Mouse (Mus musculus) midbrain, embryonic 15.5 days (tissue): ENCODE data around the gene Eci1. TPM values are rescaled to one million over a fixed set of nuclear protein-coding genes. Genes with fewer than 3 reads are reported as not detected.
"Not testable (repeated sequence)": the region's sequence is repeated elsewhere in the genome, so short reads cannot be mapped to it uniquely, and the experiment has no call there.

Source experiments
- ATAC-seq: fragments of 200-750 bp; cut with Nextera tagmentation; replicated peaks from 2 replicates; pipeline ENCODE4 v1.8.0; 2017; ENCODE audit warnings: moderate TSS enrichment
- H3K27ac ChIP-seq: fragments of 300-500 bp; sonication (generic); 2 replicates; pipeline ENCODE4 v1.5.1; 2015; ENCODE audit warnings: mild to moderate bottlenecking, inconsistent platforms
- H3K27me3 ChIP-seq: fragments of 300-500 bp; sonication (generic); replicated peaks from 2 replicates; pipeline ENCODE4 v1.6.1; 2015; ENCODE audit warnings: inconsistent platforms
- H3K36me3 ChIP-seq: fragments of 300-500 bp; sonication (generic); replicated peaks from 2 replicates; pipeline ENCODE4 v1.6.1; 2015; ENCODE audit warnings: inconsistent platforms
- H3K4me1 ChIP-seq: fragments of 300-500 bp; sonication (generic); 2 replicates; pipeline ENCODE4 v1.6.1; 2015; ENCODE audit warnings: inconsistent platforms
- H3K4me2 ChIP-seq: fragments of 300-500 bp; sonication (generic); 2 replicates; pipeline ENCODE4 v1.6.1; 2015; ENCODE audit warnings: inconsistent platforms, mild to moderate bottlenecking, moderate library complexity
- H3K4me3 ChIP-seq: fragments of 300-500 bp; sonication (generic); 2 replicates; pipeline ENCODE4 v1.5.1; 2015; ENCODE audit warnings: mild to moderate bottlenecking, inconsistent platforms
- H3K9ac ChIP-seq: fragments of 300-500 bp; sonication (generic); 2 replicates; pipeline ENCODE4 v1.6.1; 2015; ENCODE audit warnings: mild to moderate bottlenecking, inconsistent platforms
- H3K9me3 ChIP-seq: fragments of 300-500 bp; sonication (generic); 2 replicates; pipeline ENCODE4 v1.6.1; 2016; ENCODE audit warnings: inconsistent platforms
- WGBS: fragments of 180-500 bp; shearing (Covaris S2); methylation state at CpG from one replicate; pipeline ENCODE4 v1.1.7; 2015; ENCODE audit warnings: mixed read lengths; 5-methylcytosine and 5-hydroxymethylcytosine counted together
- polyA plus RNA-seq: library from polyadenylated mRNA; unstranded; fragments of >200 nt; fragmentation: Nextera tagmentation; extraction: Ambion mirVana; gene quantifications from 2 replicates; pipeline ENCODE4 v1.2.1, GENCODE M21; 2015

Eci1 gene
- polyA plus RNA-seq, 1 experiment from 2014 or later: 36.4 TPM

GRCm38 (mm10) chr17:24415011-24415410, 11.4 kb upstream of the Eci1 start:
- Histone ChIP-seq H3K9ac (peak overlapping the region; percentile 73), H3K27ac (peak overlapping the region; percentile 88), H3K36me3 (peaks cover 18% of the 10 kb centered on the region), H3K9me3 (no peaks in the 10 kb centered on the region), H3K27me3 (no peaks in the 10 kb centered on the region), H3K4me3 (peak overlapping the region; percentile 72), H3K4me2 (peak overlapping the region; percentile 86), H3K4me1 (peaks cover 22% of the 10 kb centered on the region)
- ATAC-seq: peak; percentile 7; the same call in 1 of the 2 replicates
- under 1% methylated on average over 21 of the region's 21 CpGs for WGBS

- Histone ChIP-seq H3K27me3 (no peaks in the 10 kb centered on the region), H3K36me3 (peaks cover 26% of the 10 kb centered on the region), H3K4me1 (peaks cover 22% of the 10 kb centered on the region), H3K9me3 (no peaks in the 10 kb centered on the region), H3K9ac (0 out of 2 replicates have a peak overlapping the region, but pooled peaks have one; percentile 73), H3K27ac (no peak overlapping the region), H3K4me3 (peak overlapping the region; percentile 72), H3K4me2 (peak overlapping the region; percentile 86)
- no peak for ATAC-seq
- 84% methylated on average over 3 of the region's 3 CpGs for WGBS
These were observed 10.3 kb upstream of the Eci1 start for GRCm38 (mm10) chr17:24416051-24416652.

- peaks cover 60% of the 10 kb centered on the region for H3K36me3 ChIP-seq
- ATAC-seq: no peak
- H3K4me1 ChIP-seq: peaks cover 13% of the 10 kb centered on the region
- H3K27ac ChIP-seq: no peak overlapping the region
- no peak overlapping the region for H3K9ac ChIP-seq
- no peaks in the 10 kb centered on the region for H3K9me3 ChIP-seq
- no peak overlapping the region for H3K4me3 ChIP-seq
- 94% methylated on average over 4 of the region's 4 CpGs for WGBS
- H3K4me2 ChIP-seq: no peak overlapping the region
- H3K27me3 ChIP-seq: no peaks in the 10 kb centered on the region
These were observed 3.3 kb upstream of the Eci1 start for GRCm38 (mm10) chr17:24423114-24423513.

- Histone ChIP-seq H3K9ac (no peak overlapping the region), H3K27me3 (no peaks in the 10 kb centered on the region), H3K4me1 (peaks cover 13% of the 10 kb centered on the region), H3K36me3 (peaks cover 49% of the 10 kb centered on the region), H3K4me2 (no peak overlapping the region), H3K4me3 (no peak overlapping the region), H3K9me3 (no peaks in the 10 kb centered on the region), H3K27ac (no peak overlapping the region)
- no peak for ATAC-seq
- WGBS: 93% methylated on average over 5 of the region's 5 CpGs
These were observed 2.0 kb upstream of the Eci1 start for GRCm38 (mm10) chr17:24424489-24424888.

- H3K9me3 ChIP-seq, H3K9ac ChIP-seq, H3K4me2 ChIP-seq, H3K27me3 ChIP-seq, H3K27ac ChIP-seq, H3K4me3 ChIP-seq, ATAC-seq: not testable (repeated sequence)
- 99% methylated on average over 6 of the region's 8 CpGs for WGBS
- Histone ChIP-seq H3K36me3 (peaks cover 42% of the 10 kb centered on the region), H3K4me1 (peaks cover 13% of the 10 kb centered on the region)
These were observed 1.1 kb upstream of the Eci1 start for GRCm38 (mm10) chr17:24425326-24425725.

- peak overlapping the region; percentile 64 for H3K4me2 ChIP-seq
- 90% methylated on average over 7 of the region's 7 CpGs for WGBS
- H3K27me3 ChIP-seq: no peaks in the 10 kb centered on the region
- no peaks in the 10 kb centered on the region for H3K9me3 ChIP-seq
- no peak for ATAC-seq
- peak overlapping the region; percentile 59; the same call in 1 of the 2 replicates for H3K4me3 ChIP-seq
- peak overlapping the region; percentile 93 for H3K27ac ChIP-seq
- H3K9ac ChIP-seq: no peak overlapping the region
- H3K36me3 ChIP-seq: peaks cover 36% of the 10 kb centered on the region
- H3K4me1 ChIP-seq: peaks cover 13% of the 10 kb centered on the region
These were observed 536 bp upstream of the Eci1 start for GRCm38 (mm10) chr17:24425905-24426304.

- Histone ChIP-seq H3K4me1 (peaks cover 13% of the 10 kb centered on the region), H3K36me3 (peaks cover 26% of the 10 kb centered on the region), H3K9ac (peak overlapping the region; percentile 84; the same call in 1 of the 2 replicates), H3K9me3 (no peaks in the 10 kb centered on the region), H3K4me3 (peak overlapping the region; percentile 59), H3K4me2 (peak overlapping the region; percentile 64), H3K27ac (peak overlapping the region; percentile 93), H3K27me3 (no peaks in the 10 kb centered on the region)
- ATAC-seq: no peak
- WGBS: 6% methylated on average over 8 of the region's 8 CpGs
These were observed 723 bp downstream of the Eci1 start for GRCm38 (mm10) chr17:24427170-24427557.

GRCm38 (mm10) chr17:24429201-24429983, 3.0 kb downstream of the Eci1 start:
- Histone ChIP-seq H3K4me3 (no peak overlapping the region), H3K9me3 (no peaks in the 10 kb centered on the region), H3K9ac (no peak overlapping the region), H3K36me3 (peaks cover 8% of the 10 kb centered on the region; the same call in 1 of the 2 replicates), H3K27ac (no peak overlapping the region; the same call in 1 of the 2 replicates), H3K27me3 (no peaks in the 10 kb centered on the region), H3K4me1 (peaks cover 13% of the 10 kb centered on the region), H3K4me2 (no peak overlapping the region)
- ATAC-seq: no peak
- WGBS: 77% methylated on average over 14 of the region's 14 CpGs

- no peak; the same call in 1 of the 2 replicates for ATAC-seq
- Histone ChIP-seq H3K9me3 (no peaks in the 10 kb centered on the region), H3K4me1 (no peaks in the 10 kb centered on the region), H3K36me3 (peaks cover 20% of the 10 kb centered on the region), H3K27ac (no peak overlapping the region), H3K9ac (no peak overlapping the region), H3K27me3 (no peaks in the 10 kb centered on the region), H3K4me2 (no peak overlapping the region), H3K4me3 (no peak overlapping the region)
- 75% methylated on average over 5 of the region's 5 CpGs for WGBS
These were observed 10.6 kb downstream of the Eci1 start for GRCm38 (mm10) chr17:24437016-24437415.

GRCm38 (mm10) chr17:24440377-24440776, 13.9 kb downstream of the Eci1 start:
- no peak for ATAC-seq
- H3K27me3 ChIP-seq: no peaks in the 10 kb centered on the region
- no peak overlapping the region for H3K4me3 ChIP-seq
- no peak overlapping the region for H3K4me2 ChIP-seq
- H3K27ac ChIP-seq: no peak overlapping the region
- no peaks in the 10 kb centered on the region for H3K9me3 ChIP-seq
- H3K4me1 ChIP-seq: no peaks in the 10 kb centered on the region
- H3K36me3 ChIP-seq: peaks cover 41% of the 10 kb centered on the region
- H3K9ac ChIP-seq: no peak overlapping the region
- 90% methylated on average over 8 of the region's 8 CpGs for WGBS

GRCm38 (mm10) chr17:24441148-24441547, 14.7 kb downstream of the Eci1 start:
- Histone ChIP-seq H3K36me3 (peaks cover 49% of the 10 kb centered on the region), H3K27ac (no peak overlapping the region), H3K4me1 (no peaks in the 10 kb centered on the region), H3K9ac (no peak overlapping the region), H3K27me3 (no peaks in the 10 kb centered on the region), H3K4me3 (no peak overlapping the region), H3K9me3 (no peaks in the 10 kb centered on the region), H3K4me2 (no peak overlapping the region)
- 58% methylated on average over 2 of the region's 2 CpGs for WGBS
- ATAC-seq: no peak

- H3K4me2 ChIP-seq: no peak overlapping the region
- no peak overlapping the region for H3K9ac ChIP-seq
- H3K4me3 ChIP-seq: no peak overlapping the region
- H3K4me1 ChIP-seq: no peaks in the 10 kb centered on the region
- no peaks in the 10 kb centered on the region for H3K9me3 ChIP-seq
- no peaks in the 10 kb centered on the region for H3K27me3 ChIP-seq
- 92% methylated on average over 14 of the region's 14 CpGs for WGBS
- H3K27ac ChIP-seq: no peak overlapping the region
- H3K36me3 ChIP-seq: peaks cover 55% of the 10 kb centered on the region
- ATAC-seq: no peak
These were observed 15.7 kb downstream of the Eci1 start for GRCm38 (mm10) chr17:24442107-24442506.
